Mouse (Mus musculus) ES-E14 (cell line): ENCODE measurements around the gene Itprid2. TPM values are rescaled to one million over a fixed set of nuclear protein-coding genes. Genes with fewer than 3 reads are reported as not detected.

Experiments
- DNase-seq: peaks from one replicate; pipeline ENCODE4 v3.0.0-alpha.2; 2013; ENCODE audit warnings: low read depth, low spot score
- H3K27ac ChIP-seq: 2 replicates; pipeline ENCODE4 v1.5.1; 2012; ENCODE audit warnings: low read depth, mild to moderate bottlenecking, low read length, moderate library complexity, mixed read lengths; ENCODE audit not compliant: poor library complexity, insufficient read depth, severe bottlenecking
- H3K36me3 ChIP-seq: 2 replicates; pipeline ENCODE4 v1.6.1; 2012; ENCODE audit warnings: mild to moderate bottlenecking, low read length, moderate library complexity, mixed read lengths; ENCODE audit not compliant: control insufficient read depth, poor library complexity, insufficient read depth, severe bottlenecking
- H3K4me1 ChIP-seq, 2 experiments: fragments of 150-350 bp in 1 of 2; sonication (generic) in 1 of 2; 2 replicates each; pipeline ENCODE4 v1.6.1; 2012; ENCODE audit warnings: low read length in 2 of 2, mild to moderate bottlenecking in 1 of 2, mixed read lengths in 1 of 2; ENCODE audit not compliant: control insufficient read depth in 2 of 2, insufficient read depth in 2 of 2, poor library complexity in 1 of 2
- H3K4me3 ChIP-seq, 2 experiments: fragments of 150-350 bp in 1 of 2; sonication (generic) in 1 of 2; 2 replicates each; pipeline ENCODE4 v1.5.1; 2012; ENCODE audit warnings: low read length in 2 of 2, low read depth in 1 of 2, mild to moderate bottlenecking in 1 of 2, mixed read lengths in 1 of 2; ENCODE audit not compliant: insufficient read depth in 1 of 2, poor library complexity in 1 of 2, severe bottlenecking in 1 of 2
- H3K9ac ChIP-seq: 2 replicates; pipeline ENCODE4 v1.6.1; 2012; ENCODE audit warnings: low read depth, mild to moderate bottlenecking, low read length, mixed read lengths; ENCODE audit not compliant: poor library complexity, insufficient read depth, severe bottlenecking
- H3K9me3 ChIP-seq: fragments of 150-350 bp; sonication (generic); 2 replicates; pipeline ENCODE4 v1.6.1; 2012; ENCODE audit warnings: low read depth, mild to moderate bottlenecking, low read length; ENCODE audit not compliant: control insufficient read depth, insufficient read depth
- CHD2 ChIP-seq: IDR thresholded peaks from 2 replicates; pipeline ENCODE4 v1.6.1; 2014; ENCODE audit warnings: mild to moderate bottlenecking, low read depth, low read length, inconsistent platforms
- HCFC1 ChIP-seq: IDR thresholded peaks from 2 replicates; pipeline ENCODE4 v1.6.1; 2012; ENCODE audit warnings: low read length, inconsistent platforms, borderline replicate concordance; ENCODE audit not compliant: insufficient read depth
- MAFK ChIP-seq: IDR thresholded peaks from 2 replicates; pipeline ENCODE4 v1.6.1; 2014; ENCODE audit warnings: mild to moderate bottlenecking, low read depth, low read length, inconsistent platforms; ENCODE audit not compliant: insufficient read depth
- ZC3H11A ChIP-seq: IDR thresholded peaks from 2 replicates; pipeline ENCODE4 v1.6.1; 2012; ENCODE audit warnings: low read depth, mild to moderate bottlenecking, inconsistent platforms, low read length, borderline replicate concordance
- ZNF384 ChIP-seq: IDR thresholded peaks from 2 replicates; pipeline ENCODE4 v1.6.1; 2012; ENCODE audit warnings: low read depth, low read length, inconsistent platforms
- in situ Hi-C, 2 experiments: fragments of 600-800 bp; cut with MboI; formaldehyde crosslinking; loops; one replicate each; pipeline ENCODE4 v1.15.1; 2025; ENCODE audit warnings: low sequenced_read_pairs in 2 of 2, inconsistent platforms in 1 of 2; ENCODE audit not compliant: unreplicated experiment in 2 of 2
- total RNA-seq: library from RNA; depleted of rRNA; stranded (reverse); fragments of 300-350 nt; gene quantifications from 2 replicates; pipeline ENCODE4 v1.2.3, GENCODE M21; 2012

Gene Itprid2
- total RNA-seq, 1 experiment, result 12.1 TPM

DNA sequence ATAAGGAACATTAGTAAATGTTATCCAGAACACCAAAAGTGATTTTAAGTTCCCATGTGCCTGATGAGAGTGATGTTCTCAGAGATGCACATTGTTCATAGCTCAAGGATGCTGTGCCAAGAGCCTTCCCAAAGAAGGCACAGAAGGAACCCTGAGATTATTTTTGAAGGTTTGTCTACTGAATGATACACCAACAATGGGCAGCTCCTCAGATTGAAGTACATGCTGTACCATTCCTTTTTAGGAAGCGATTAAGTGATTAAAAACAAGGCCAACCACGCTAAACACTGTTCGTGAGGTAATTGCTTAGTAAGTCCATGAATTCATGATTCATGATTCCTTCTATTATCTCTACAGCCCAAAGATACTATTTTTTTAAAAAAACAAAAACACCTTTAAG lies 40.1 kb downstream of the Itprid2 start:
- no peak overlapping the region for H3K4me3 ChIP-seq
- no peaks in the 10 kb centered on the region for H3K36me3 ChIP-seq
- in situ Hi-C loops, result no loop called here
- TF ChIP-seq CHD2 (no peak), ZC3H11A (no peak), MAFK (no peak), HCFC1 (no peak), ZNF384 (no peak)
- no peak overlapping the region for H3K27ac ChIP-seq
- H3K9me3 ChIP-seq, result no peaks in the 10 kb centered on the region
- H3K4me1 ChIP-seq, result no peaks in the 10 kb centered on the region
- H3K9ac ChIP-seq, result no peak overlapping the region
- DNase-seq, result no peak

DNA sequence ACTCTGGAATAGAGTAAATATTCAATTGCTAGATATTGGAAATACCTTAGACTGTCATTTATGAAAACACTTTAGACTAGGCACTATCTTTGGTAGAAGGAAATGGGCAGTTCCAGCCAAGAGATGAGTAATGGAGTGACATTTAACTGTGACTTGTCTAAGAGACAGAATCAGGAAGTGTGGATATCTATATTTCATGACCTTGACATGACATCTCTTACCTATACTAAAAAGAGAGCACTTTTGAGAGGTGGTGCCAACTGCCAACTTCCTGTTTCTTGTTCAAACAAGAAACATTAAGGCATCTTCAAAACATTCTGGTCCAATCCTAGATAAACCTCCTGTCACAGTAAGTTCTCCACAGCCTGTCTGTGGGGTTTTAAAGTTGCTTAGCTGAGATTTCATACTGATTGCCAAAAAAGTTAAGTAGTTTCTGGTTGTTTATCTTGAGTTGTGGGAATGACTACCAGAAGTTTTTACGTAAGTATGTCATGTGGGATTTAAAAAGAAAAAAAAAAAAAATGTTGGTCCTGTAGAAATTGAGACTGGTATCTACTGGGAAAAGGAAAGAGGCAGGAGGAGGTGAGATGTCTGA lies 42.6 kb downstream of the Itprid2 start:
- H3K4me3 ChIP-seq, result no peak overlapping the region
- H3K9me3 ChIP-seq, result no peaks in the 10 kb centered on the region
- in situ Hi-C loops, result no loop called here
- no peak overlapping the region for H3K9ac ChIP-seq
- TF ChIP-seq ZNF384 (no peak), ZC3H11A (no peak), CHD2 (no peak), HCFC1 (no peak), MAFK (no peak)
- H3K27ac ChIP-seq, result no peak overlapping the region
- no peaks in the 10 kb centered on the region for H3K4me1 ChIP-seq
- no peak for DNase-seq
- H3K36me3 ChIP-seq, result no peaks in the 10 kb centered on the region

DNA sequence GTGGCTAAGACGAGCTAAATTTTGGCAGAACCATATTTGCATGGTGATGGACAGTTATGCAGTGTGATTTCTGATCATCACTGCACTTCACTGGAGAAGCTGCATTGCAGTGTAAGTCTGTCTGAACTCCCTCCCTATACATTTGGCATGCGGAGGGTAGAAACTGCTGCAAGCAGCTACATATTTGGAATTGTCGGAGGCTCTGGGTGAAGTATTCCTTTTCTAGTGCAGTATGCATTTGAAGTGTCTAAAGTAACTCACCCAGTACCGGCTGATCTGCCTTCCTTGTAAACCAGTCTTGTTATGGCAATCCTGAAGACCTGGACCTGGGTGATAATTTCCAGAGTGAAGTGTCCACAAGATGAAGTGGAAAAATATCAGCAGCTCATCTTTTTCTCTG lies 46.5 kb downstream of the Itprid2 start:
- Histone ChIP-seq H3K9ac (no peak overlapping the region), H3K4me3 (no peak overlapping the region), H3K4me1 (no peaks in the 10 kb centered on the region), H3K36me3 (no peaks in the 10 kb centered on the region), H3K27ac (no peak overlapping the region), H3K9me3 (no peaks in the 10 kb centered on the region)
- DNase-seq, result no peak
- no peak for TF ChIP-seq ZC3H11A
- no peak for TF ChIP-seq CHD2
- in situ Hi-C loops, result no loop called here

- Histone ChIP-seq H3K9me3 (no peaks in the 10 kb centered on the region), H3K36me3 (no peaks in the 10 kb centered on the region), H3K4me1 (no peaks in the 10 kb centered on the region), H3K9ac (no peak overlapping the region), H3K4me3 (no peak overlapping the region), H3K27ac (no peak overlapping the region)
- TF ChIP-seq CHD2, result no peak
- no peak for TF ChIP-seq ZC3H11A
- no peak for TF ChIP-seq HCFC1
- no peak for TF ChIP-seq ZNF384
- TF ChIP-seq MAFK, result no peak
- DNase-seq, result no peak
- in situ Hi-C loops, result no loop called here
Observed at GRCm38 (mm10) chr2:79683258-79683657, 48.1 kb downstream of the Itprid2 start.

- Histone ChIP-seq H3K4me3 (no peak overlapping the region), H3K27ac (no peak overlapping the region), H3K4me1 (no peaks in the 10 kb centered on the region), H3K9ac (no peak overlapping the region), H3K9me3 (no peaks in the 10 kb centered on the region), H3K36me3 (no peaks in the 10 kb centered on the region)
- DNase-seq, result no peak
- TF ChIP-seq CHD2, result no peak
- no peak for TF ChIP-seq MAFK
- no peak for TF ChIP-seq ZC3H11A
- TF ChIP-seq HCFC1, result no peak
- TF ChIP-seq ZNF384, result no peak
- in situ Hi-C loops, result no loop called here
Observed at GRCm38 (mm10) chr2:79690838-79691237, 55.7 kb downstream of the Itprid2 start.
